Mouse (Mus musculus): ENCODE measurements around the gene Tmcc3. TPM values are rescaled to one million over a fixed set of nuclear protein-coding genes. Genes with fewer than 3 reads are reported as not detected.
"Not testable (repeated sequence)": the region's sequence is repeated elsewhere in the genome, so short reads cannot be mapped to it uniquely, and the experiment has no call there.

The Tmcc3 gene
- polyA plus RNA-seq, 1 experiment from 2014 or later, result 8.8 TPM

DNA sequence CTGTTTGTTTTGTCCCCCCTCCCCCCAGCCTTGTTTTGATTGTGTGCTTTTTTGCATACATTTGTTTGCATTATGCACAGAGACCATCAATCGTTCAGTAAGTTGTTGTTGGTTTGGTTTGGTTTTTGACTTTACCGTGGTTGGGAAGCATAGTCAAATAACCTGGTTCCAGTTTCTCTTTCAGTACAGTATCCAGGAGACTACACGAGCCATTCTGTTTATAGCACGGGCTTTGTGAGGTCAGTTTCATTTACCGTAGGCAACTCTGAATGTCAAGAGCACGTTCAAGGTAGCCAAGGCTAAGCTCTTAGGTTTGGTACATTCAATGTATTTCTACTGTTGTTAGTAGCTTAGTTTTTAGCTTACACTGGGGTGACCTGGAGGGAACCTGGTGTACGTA is 214.0 kb downstream of the Tmcc3 start:
- WGBS, result 77% methylated on average over 7 of the region's 7 CpGs
- Histone ChIP-seq H3K36me3 (ENCODE audit: control insufficient read depth, insufficient read depth, low read length) (no peaks in the 10 kb centered on the region), H3K27me3 (ENCODE audit: control insufficient read depth, insufficient read depth, low read length) (no peaks in the 10 kb centered on the region), H3K9ac (replicated peaks; ENCODE audit: low read depth, low read length) (no peak overlapping the region), H3K4me1 (ENCODE audit: control insufficient read depth, insufficient read depth, low read length) (peaks cover 12% of the 10 kb centered on the region; the same call in 1 of the 2 replicates), H3K4me2 (replicated peaks; ENCODE audit: low read depth, low read length) (no peak overlapping the region), H3K4me3 (ENCODE audit: low read depth, low read length) (no peak overlapping the region), H3K9me3 (ENCODE audit: control insufficient read depth, low read depth, low read length) (no peaks in the 10 kb centered on the region), H3K27ac (ENCODE audit: low read length) (no peak overlapping the region)
- no peak for ATAC-seq (ENCODE audit: insufficient number of reproducible peaks, insufficient read depth, low FRiP score, low read depth)

DNA sequence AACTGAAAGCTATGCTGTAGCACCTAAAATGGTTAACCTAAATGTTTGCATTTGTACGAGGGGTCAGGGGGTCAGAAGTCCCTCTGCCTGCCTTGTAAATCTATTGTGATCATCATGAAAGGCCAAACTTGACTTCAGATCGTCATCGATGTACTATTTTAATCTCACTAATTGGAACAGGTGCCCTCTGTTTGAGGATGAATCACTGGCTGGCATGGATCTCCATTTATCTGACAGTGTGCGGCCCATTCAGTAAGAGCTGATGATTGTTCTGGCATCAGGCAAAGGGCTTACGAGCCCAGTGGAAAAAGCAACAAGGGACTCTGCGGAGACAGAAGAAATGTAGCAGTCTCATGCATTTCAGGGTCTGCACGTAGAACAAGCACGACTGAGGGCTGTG is 215.1 kb downstream of the Tmcc3 start:
- Histone ChIP-seq H3K9me3 (ENCODE audit: control insufficient read depth, low read depth, low read length) (no peaks in the 10 kb centered on the region), H3K4me2 (replicated peaks; ENCODE audit: low read depth, low read length) (no peak overlapping the region), H3K36me3 (ENCODE audit: control insufficient read depth, insufficient read depth, low read length) (no peaks in the 10 kb centered on the region), H3K27ac (ENCODE audit: low read length) (no peak overlapping the region), H3K27me3 (ENCODE audit: control insufficient read depth, insufficient read depth, low read length) (no peaks in the 10 kb centered on the region), H3K4me1 (ENCODE audit: control insufficient read depth, insufficient read depth, low read length) (peaks cover 10% of the 10 kb centered on the region; the same call in 1 of the 2 replicates), H3K4me3 (ENCODE audit: low read depth, low read length) (no peak overlapping the region), H3K9ac (replicated peaks; ENCODE audit: low read depth, low read length) (no peak overlapping the region)
- ATAC-seq (ENCODE audit: insufficient number of reproducible peaks, insufficient read depth, low FRiP score, low read depth), result no peak
- WGBS, result 76% methylated on average over 8 of the region's 8 CpGs

DNA sequence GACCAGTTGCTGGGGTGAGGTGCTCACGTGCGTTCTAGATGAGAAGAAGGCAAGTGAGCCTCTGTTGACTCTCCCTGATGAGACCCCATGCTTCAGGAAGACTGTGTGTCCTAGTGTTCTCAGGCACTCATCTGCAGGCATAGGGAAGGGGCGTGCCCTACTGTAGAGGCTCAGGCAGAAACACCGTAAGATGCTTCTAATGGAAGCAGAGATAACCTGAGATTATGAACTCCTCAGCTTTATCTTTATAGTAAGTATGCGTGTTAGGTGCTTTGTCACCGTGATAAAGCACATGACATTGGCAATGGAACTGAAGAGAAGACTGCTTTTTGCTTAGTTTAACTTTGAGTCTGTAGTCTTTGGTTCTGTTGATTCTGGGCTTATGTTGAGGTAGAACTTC is 215.5 kb downstream of the Tmcc3 start:
- 81% methylated on average over 6 of the region's 6 CpGs for WGBS
- Histone ChIP-seq H3K36me3 (ENCODE audit: control insufficient read depth, insufficient read depth, low read length) (no peaks in the 10 kb centered on the region), H3K27ac (ENCODE audit: low read length) (no peak overlapping the region), H3K4me2 (replicated peaks; ENCODE audit: low read depth, low read length) (no peak overlapping the region), H3K27me3 (ENCODE audit: control insufficient read depth, insufficient read depth, low read length) (no peaks in the 10 kb centered on the region), H3K9me3 (ENCODE audit: control insufficient read depth, low read depth, low read length) (no peaks in the 10 kb centered on the region), H3K4me1 (ENCODE audit: control insufficient read depth, insufficient read depth, low read length) (peaks cover 10% of the 10 kb centered on the region; the same call in 1 of the 2 replicates), H3K4me3 (ENCODE audit: low read depth, low read length) (no peak overlapping the region), H3K9ac (replicated peaks; ENCODE audit: low read depth, low read length) (no peak overlapping the region)
- no peak for ATAC-seq (ENCODE audit: insufficient number of reproducible peaks, insufficient read depth, low FRiP score, low read depth)

DNA sequence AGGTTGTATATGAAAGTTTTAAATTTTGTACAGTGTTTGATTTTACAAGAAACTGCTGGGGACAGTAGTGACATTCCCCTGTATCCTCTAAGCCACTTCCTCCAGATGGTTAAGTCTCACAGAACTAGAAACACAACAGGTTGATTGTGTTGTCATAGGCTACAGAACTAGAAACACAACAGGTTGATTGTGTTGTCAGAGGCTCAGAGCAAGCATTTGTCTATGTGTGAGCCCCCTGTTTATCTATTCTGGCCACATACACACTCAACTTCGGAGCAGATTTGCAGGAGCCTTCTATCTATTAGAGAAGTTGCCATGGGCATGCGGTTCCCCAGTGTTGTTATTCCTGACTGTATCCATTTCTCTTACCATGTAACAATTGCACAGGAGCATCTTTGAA is 218.3 kb downstream of the Tmcc3 start:
- Histone ChIP-seq H3K4me1 (ENCODE audit: control insufficient read depth, insufficient read depth, low read length) (no peaks in the 10 kb centered on the region), H3K9me3 (ENCODE audit: control insufficient read depth, low read depth, low read length) (no peaks in the 10 kb centered on the region), H3K27ac (ENCODE audit: low read length) (no peak overlapping the region), H3K36me3 (ENCODE audit: control insufficient read depth, insufficient read depth, low read length) (no peaks in the 10 kb centered on the region), H3K9ac (replicated peaks; ENCODE audit: low read depth, low read length) (no peak overlapping the region), H3K4me3 (ENCODE audit: low read depth, low read length) (no peak overlapping the region), H3K27me3 (ENCODE audit: control insufficient read depth, insufficient read depth, low read length) (no peaks in the 10 kb centered on the region), H3K4me2 (replicated peaks; ENCODE audit: low read depth, low read length) (no peak overlapping the region)
- no peak for ATAC-seq (ENCODE audit: insufficient number of reproducible peaks, insufficient read depth, low FRiP score, low read depth)
- 74% methylated on average over 2 of the region's 2 CpGs for WGBS

DNA sequence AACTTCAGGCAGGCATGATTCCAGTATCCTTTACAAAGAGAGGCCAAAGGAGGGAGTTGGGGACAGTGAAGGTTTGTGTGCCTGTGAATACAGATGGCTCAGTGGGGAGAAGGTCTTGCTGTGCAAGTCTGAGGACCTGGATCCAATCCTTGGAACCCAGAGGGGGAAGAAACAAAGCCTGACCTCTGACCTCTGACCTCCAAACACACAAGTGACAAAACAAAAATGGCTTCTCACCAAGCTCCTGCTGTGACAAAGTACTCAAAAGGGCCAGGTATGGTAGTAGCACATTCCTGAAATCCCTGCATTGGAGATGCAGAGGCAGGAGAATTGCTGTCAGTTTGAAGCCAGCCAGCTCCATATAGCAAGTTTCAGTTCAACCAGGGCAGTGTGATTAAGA is 219.7 kb downstream of the Tmcc3 start:
- Histone ChIP-seq H3K27me3 (ENCODE audit: control insufficient read depth, insufficient read depth, low read length) (no peaks in the 10 kb centered on the region), H3K4me1 (ENCODE audit: control insufficient read depth, insufficient read depth, low read length) (no peaks in the 10 kb centered on the region), H3K36me3 (ENCODE audit: control insufficient read depth, insufficient read depth, low read length) (no peaks in the 10 kb centered on the region), H3K4me3 (ENCODE audit: low read depth, low read length) (no peak overlapping the region), H3K9ac (replicated peaks; ENCODE audit: low read depth, low read length) (no peak overlapping the region), H3K4me2 (replicated peaks; ENCODE audit: low read depth, low read length) (no peak overlapping the region), H3K9me3 (ENCODE audit: control insufficient read depth, low read depth, low read length) (no peaks in the 10 kb centered on the region), H3K27ac (ENCODE audit: low read length) (no peak overlapping the region)
- no peak for ATAC-seq (ENCODE audit: insufficient number of reproducible peaks, insufficient read depth, low FRiP score, low read depth)

GRCm38 (mm10) chr10:94533081-94533724 is 221.5 kb downstream of the Tmcc3 start:
- no peaks in the 10 kb centered on the region for H3K36me3 ChIP-seq (ENCODE audit: control insufficient read depth, insufficient read depth, low read length)
- H3K27ac ChIP-seq (ENCODE audit: low read length), result no peak overlapping the region
- H3K27me3 ChIP-seq (ENCODE audit: control insufficient read depth, insufficient read depth, low read length), result no peaks in the 10 kb centered on the region
- ATAC-seq (ENCODE audit: insufficient number of reproducible peaks, insufficient read depth, low FRiP score, low read depth), result no peak
- no peaks in the 10 kb centered on the region for H3K9me3 ChIP-seq (ENCODE audit: control insufficient read depth, low read depth, low read length)
- H3K4me2 ChIP-seq (replicated peaks; ENCODE audit: low read depth, low read length), result no peak overlapping the region
- WGBS, result 68% methylated on average over 6 of the region's 6 CpGs
- no peak overlapping the region for H3K9ac ChIP-seq (replicated peaks; ENCODE audit: low read depth, low read length)
- no peak overlapping the region for H3K4me3 ChIP-seq (ENCODE audit: low read depth, low read length)
- H3K4me1 ChIP-seq (ENCODE audit: control insufficient read depth, insufficient read depth, low read length), result no peaks in the 10 kb centered on the region

DNA sequence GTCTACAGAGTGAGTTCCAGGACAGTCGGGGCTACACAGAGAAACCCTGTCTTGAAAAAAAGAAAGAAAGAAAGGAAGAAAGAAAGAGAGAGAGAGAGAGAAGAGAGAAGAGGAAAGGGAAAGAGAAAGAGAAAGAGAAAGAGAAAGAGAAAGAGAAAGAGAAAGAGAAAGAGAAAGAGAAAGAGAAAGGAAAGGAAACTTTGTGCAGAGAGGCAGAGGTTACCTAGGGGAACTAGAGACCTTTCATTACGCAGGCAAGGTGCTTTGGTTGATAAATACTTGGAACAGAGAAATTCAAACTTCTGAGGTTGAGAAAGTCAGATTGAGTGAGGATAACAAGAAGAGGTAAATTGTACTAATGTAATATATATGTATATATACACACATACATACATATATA is 226.9 kb downstream of the Tmcc3 start:
- H3K27me3 ChIP-seq (ENCODE audit: control insufficient read depth, insufficient read depth, low read length); H3K4me2 ChIP-seq (replicated peaks; ENCODE audit: low read depth, low read length); H3K4me3 ChIP-seq (ENCODE audit: low read depth, low read length); H3K4me1 ChIP-seq (ENCODE audit: control insufficient read depth, insufficient read depth, low read length); H3K9ac ChIP-seq (replicated peaks; ENCODE audit: low read depth, low read length); H3K9me3 ChIP-seq (ENCODE audit: control insufficient read depth, low read depth, low read length); H3K27ac ChIP-seq (ENCODE audit: low read length); H3K36me3 ChIP-seq (ENCODE audit: control insufficient read depth, insufficient read depth, low read length); ATAC-seq (ENCODE audit: insufficient number of reproducible peaks, insufficient read depth, low FRiP score, low read depth): not testable (repeated sequence)
- 92% methylated on average over 2 of the region's 2 CpGs for WGBS

- H3K27ac ChIP-seq (ENCODE audit: low read length), result no peak overlapping the region
- H3K9ac ChIP-seq (replicated peaks; ENCODE audit: low read depth, low read length), result no peak overlapping the region
- no peak overlapping the region for H3K4me3 ChIP-seq (ENCODE audit: low read depth, low read length)
- 79% methylated on average over 4 of the region's 4 CpGs for WGBS
- H3K4me2 ChIP-seq (replicated peaks; ENCODE audit: low read depth, low read length), result no peak overlapping the region
- no peaks in the 10 kb centered on the region for H3K9me3 ChIP-seq (ENCODE audit: control insufficient read depth, low read depth, low read length)
- no peaks in the 10 kb centered on the region for H3K4me1 ChIP-seq (ENCODE audit: control insufficient read depth, insufficient read depth, low read length)
- H3K36me3 ChIP-seq (ENCODE audit: control insufficient read depth, insufficient read depth, low read length), result no peaks in the 10 kb centered on the region
- ATAC-seq (ENCODE audit: insufficient number of reproducible peaks, insufficient read depth, low FRiP score, low read depth), result no peak
- H3K27me3 ChIP-seq (ENCODE audit: control insufficient read depth, insufficient read depth, low read length), result no peaks in the 10 kb centered on the region
These were observed 228.5 kb downstream of the Tmcc3 start for GRCm38 (mm10) chr10:94540241-94540640.

DNA sequence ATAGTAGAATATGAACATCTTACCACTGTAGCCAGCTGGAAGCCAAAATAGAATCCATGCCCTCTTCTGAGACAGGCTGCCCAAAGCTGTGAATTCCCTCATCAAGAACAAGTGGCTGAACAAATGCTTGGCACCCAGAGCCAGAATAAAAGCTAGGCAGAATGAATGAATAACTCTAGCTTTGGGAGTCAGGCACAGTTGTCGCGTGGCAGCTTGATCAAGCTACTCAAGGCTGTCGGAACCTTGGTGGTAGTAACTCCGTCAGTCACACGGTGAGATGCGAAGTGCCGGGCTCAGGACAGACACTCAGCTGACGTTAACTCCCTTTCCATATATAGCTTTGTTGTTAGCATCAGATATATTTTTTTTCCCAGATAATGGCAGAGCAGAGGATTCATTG is 232.2 kb downstream of the Tmcc3 start:
- Histone ChIP-seq H3K36me3 (ENCODE audit: control insufficient read depth, insufficient read depth, low read length) (no peaks in the 10 kb centered on the region), H3K9me3 (ENCODE audit: control insufficient read depth, low read depth, low read length) (no peaks in the 10 kb centered on the region), H3K9ac (replicated peaks; ENCODE audit: low read depth, low read length) (no peak overlapping the region), H3K27me3 (ENCODE audit: control insufficient read depth, insufficient read depth, low read length) (no peaks in the 10 kb centered on the region), H3K4me2 (replicated peaks; ENCODE audit: low read depth, low read length) (no peak overlapping the region), H3K4me1 (ENCODE audit: control insufficient read depth, insufficient read depth, low read length) (peaks cover 5% of the 10 kb centered on the region; the same call in 1 of the 2 replicates), H3K4me3 (ENCODE audit: low read depth, low read length) (no peak overlapping the region), H3K27ac (ENCODE audit: low read length) (no peak overlapping the region)
- WGBS, result 64% methylated on average over 8 of the region's 8 CpGs
- ATAC-seq (ENCODE audit: insufficient number of reproducible peaks, insufficient read depth, low FRiP score, low read depth), result no peak
